Mouse (Mus musculus) kidney, postnatal 4 days (tissue): ENCODE data around the gene BC003965.
"Not testable (repeated sequence)": the region's sequence is repeated elsewhere in the genome, so short reads cannot be mapped to it uniquely, and the experiment has no call there.

Source experiments
- DNase-seq, 2 experiments: peaks; one replicate each; pipeline ENCODE4 v3.0.0; 2021; ENCODE audit warnings: mixed read lengths in 2 of 2

The BC003965 gene

DNA sequence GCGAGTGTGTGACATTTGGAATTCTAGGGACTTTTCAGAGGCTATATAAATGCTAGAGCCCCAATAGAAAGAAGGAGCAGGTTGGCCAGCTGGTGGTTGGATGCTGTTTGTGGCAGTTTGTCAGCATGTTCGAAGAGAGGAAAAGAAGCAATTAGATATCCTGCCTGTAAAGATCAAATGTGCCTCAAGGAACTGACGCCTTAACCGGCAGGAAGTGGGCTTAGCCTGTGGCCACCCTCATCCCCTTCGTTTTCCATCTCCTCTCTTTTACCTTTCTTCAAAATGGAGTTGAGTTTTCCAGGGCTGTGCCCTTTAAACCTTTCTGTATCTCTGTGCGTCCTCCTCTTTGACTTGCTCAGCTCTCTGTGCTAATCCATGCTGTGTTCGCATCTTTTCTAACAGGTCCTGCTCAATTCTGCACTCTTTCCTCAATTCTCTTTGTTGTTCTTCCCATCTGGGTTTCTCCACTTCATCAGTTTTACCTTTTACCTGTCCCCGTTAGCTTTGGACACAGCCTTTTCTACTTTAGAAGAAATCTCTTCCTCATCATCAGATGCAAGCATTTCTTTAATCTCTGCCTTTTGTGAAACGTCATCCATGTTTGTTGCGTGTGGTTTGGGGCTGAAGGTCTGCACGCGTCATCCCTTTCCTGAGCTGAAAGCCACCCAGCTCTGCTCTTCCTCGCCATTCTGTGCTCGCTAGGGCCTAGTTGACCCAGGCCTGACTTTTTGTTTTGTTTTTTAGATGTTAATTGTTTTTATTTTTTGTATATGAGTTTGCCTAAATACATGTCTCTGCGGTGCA is 35.3 kb downstream of the BC003965 start:
- no peak for DNase-seq

DNA sequence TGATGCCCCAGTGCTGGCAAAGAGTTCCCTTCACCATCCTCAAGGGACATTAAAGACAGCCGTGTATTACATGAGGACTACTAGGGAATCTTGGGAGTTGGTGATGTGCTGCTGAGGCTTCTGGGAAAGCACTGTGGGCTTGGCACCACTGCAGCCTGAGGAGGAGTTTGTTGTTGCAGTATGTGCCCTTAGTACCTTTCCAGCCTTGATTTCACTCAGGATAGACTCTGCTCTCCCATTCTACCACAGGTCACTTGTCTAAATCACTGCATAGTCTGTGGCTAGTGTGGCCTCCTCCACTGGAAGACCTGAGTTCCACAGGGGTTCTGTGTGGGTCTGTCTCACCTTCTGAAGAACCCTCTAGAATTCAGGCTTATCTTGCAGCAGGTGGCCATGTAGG is 36.4 kb downstream of the BC003965 start:
- DNase-seq = no peak

GRCm38 (mm10) chr17:25221821-25222503 is 37.6 kb downstream of the BC003965 start:
- DNase-seq = peak; percentile 76 to 84

DNA sequence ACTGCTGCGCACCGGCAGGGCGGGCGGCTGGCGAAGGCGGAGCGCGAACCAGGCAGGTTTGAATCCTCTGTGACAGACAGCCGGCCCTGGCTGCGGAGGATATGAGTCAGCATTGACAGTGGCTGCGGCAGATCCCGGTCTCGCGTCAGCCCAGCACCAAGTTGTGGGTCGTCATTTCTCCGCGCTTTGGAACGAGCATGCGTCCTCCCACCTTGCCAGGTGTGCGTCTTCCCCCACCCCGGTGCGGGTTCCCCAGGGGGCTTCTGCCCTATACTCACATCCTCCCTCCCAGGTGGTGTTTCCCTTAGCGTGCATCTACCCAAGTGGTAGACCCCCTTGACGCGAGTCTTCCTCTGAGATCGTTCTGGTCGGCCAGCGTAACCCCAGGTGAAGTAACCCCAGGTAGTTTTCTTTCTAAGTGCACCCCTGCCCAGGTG is 38.2 kb downstream of the BC003965 start:
- not testable (repeated sequence) for DNase-seq

- DNase-seq = no peak
Observed at GRCm38 (mm10) chr17:25222951-25223601, 38.7 kb downstream of the BC003965 start.

DNA sequence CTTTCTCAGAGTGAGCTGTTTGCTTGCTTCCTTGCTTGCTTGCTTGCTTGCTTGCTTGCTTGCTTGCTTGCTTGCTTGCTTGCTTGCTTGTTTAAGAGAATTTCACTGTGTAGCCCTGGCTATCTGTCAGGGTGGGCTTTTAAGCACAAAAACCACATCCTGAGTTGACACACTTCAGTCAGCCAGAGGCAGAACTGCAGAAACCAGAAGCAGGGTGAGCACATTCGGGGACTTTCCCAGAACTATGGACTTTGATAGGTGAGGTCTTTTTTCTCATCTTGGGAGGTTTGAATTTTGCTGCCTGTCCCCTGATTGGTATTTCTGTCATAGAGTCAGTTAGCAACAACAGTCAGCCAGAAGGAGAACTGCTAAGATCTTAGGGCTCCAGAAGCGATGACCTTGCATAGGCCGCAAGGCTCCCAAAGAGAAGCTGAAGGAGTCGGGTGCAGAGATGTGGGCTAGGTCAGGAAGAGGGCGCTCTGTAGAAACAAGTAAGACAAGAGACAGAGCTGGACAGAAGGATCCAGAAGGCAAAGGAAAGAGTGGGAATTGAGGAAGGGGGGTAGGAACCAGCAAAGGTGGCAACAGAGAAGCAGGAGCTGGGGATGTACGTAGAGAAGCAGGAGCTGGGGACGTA is 40.4 kb downstream of the BC003965 start:
- DNase-seq = no peak

GRCm38 (mm10) chr17:25225659-25226058 is 41.3 kb downstream of the BC003965 start:
- DNase-seq = no peak

GRCm38 (mm10) chr17:25227991-25228390 is 43.6 kb downstream of the BC003965 start:
- no peak for DNase-seq

DNA sequence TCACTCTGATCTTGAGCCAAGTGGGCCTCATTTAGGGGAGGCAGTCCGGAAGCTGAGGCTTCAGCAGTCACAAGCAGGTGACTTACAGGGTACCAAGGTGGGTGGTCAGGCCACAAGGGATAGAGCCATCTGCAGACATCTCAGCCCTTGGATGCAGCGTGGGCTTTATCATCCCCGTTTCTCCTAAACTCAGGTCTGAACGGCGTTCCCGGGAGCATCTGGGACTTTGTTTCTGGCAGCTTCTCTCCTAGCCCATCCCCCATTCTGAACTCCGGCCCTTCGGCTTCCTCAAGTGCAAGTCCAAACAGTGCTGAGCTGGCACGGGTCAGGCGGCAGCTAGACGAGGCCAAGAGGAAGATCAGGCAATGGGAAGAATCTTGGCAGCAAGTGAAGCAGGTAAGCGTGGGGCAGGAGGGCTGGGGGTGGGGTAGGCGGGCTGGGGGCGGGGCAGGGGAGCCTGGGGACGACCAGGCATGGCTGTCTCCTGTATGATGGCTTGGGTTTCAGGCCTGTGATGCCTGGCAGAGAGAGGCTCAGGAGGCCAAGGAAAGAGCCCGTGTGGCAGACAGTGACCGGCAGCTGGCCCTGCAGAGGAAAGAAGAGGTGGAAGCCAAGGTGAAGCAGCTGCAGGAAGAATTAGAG is 45.8 kb downstream of the BC003965 start:
- not testable (repeated sequence) for DNase-seq

DNA sequence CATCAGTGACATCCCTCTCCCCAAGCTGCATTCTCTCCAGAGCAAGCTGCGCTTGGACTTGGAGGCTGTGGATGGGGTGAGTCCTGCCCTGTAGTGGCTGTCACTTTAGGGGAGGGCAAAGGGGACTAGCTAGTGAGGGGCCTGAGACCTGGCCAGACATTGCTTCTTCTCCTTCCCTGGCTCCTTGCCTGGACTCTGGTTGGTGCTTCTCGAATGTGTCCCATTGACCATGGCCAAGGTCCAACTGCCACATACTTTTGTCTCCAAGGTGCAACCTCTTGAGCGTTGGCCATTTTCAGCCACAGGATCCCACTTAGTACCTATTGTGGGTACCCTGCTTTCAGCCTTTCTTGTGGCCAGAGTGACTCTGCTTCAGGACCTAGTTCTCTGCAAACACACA is 46.3 kb downstream of the BC003965 start:
- peak in 1 of 2 experiments; percentile 31 for DNase-seq

- not testable (repeated sequence) for DNase-seq
Observed at GRCm38 (mm10) chr17:25231621-25232020, 47.3 kb downstream of the BC003965 start.

GRCm38 (mm10) chr17:25235635-25236034 is 51.3 kb downstream of the BC003965 start:
- no peak for DNase-seq
